Mouse (Mus musculus) ES-CJ7 (cell line): ENCODE measurements at regions not wholly inside any gene's neighbourhood (a gene's known extent, or its start where the extent isn't known, plus 50 kb on each side); places are given as distances from the start of the nearest gene placed in this dataset.
"Not testable (repeated sequence)": the region's sequence is repeated elsewhere in the genome, so short reads cannot be mapped to it uniquely, and the experiment has no call there.

Experiments
- DNase-seq: peaks from one replicate; pipeline ENCODE4 v3.0.0; 2011; ENCODE audit warnings: low read depth, low spot score

GRCm38 (mm10) chr4:31225741-31226140, 738.2 kb upstream of the Map3k7 start:
- DNase-seq = no peak

DNA sequence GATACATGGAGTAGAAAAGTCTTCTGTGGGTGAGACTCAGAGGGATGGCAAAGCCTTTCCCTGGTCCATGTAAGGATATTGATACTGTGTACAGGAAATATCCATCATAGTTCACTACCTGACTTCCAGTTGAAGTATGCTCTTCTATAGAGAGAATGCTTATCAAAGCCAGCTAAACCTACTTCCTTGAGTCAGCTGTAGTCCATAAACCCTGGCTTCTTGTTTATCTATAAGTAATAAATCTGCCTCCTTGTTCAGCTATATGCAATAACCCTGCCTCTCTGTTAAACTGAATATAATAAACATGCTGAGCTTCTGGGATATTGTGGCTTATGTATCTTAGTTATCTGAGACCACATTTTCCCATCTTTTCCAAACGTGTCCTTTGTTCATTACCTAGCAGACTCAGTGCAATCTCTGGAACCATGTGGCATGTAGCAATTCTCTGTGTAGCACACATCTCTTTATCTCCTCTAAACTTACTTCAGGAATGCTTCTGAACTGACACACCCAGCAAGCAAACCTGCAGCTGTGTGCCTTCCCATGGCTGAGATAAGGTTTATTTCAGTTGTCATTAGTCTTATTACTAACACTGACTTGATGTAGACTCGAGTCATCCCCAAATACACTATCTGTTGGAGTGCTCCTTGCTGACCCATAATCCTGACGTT, 694.9 kb upstream of the Map3k7 start:
- DNase-seq = no peak

DNA sequence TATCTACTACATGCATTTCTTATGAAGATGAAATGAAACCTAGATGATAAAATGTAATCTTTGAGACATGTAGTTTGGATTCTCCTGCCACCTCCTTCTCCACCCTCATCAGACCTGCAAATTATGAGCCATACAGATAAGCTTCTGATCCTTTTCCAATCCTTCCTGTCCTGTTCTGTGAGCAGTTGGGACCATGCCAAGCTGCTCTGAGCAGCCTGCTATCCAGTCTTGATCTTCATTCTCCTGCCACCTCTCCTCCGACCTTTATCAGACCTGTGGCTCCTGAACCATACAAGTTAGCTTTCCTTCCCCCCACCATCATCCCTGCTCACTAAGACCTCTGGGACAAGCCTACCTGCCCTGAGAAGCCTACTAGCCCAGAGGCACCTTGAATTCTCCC, 689.8 kb upstream of the Map3k7 start:
- no peak for DNase-seq

DNA sequence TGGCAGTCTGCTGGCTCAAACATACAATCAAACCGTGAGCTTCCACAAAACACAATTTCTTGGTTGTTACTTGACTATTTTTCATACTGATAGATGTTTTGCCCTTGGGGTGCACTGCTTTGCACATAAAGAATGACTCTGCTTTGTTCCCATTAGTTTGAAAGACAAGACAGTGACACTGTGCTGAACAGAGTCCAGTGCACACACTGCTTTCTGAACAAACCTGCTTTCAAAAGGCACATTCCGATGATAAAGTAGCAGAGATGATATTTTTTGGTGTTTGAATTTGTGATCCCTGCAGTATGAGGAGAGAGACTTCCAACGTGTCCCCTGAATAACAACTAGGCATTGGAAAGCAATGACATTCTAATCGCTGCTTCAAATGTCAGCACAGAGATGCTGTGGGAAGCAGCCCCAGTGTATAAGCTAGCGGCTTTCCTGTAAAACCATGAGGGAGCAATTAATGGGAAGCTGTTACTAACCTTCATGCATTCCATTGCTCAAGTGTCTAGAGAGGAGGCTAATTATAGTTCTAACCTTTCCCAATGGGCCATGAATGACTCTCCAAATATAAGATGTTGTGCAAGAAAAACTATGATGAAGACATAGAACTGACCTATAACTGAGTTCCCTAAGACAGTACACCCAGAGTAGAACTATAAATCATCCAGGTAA, 673.5 kb upstream of the Map3k7 start:
- DNase-seq = no peak

- no peak for DNase-seq
Observed at GRCm38 (mm10) chr4:31293752-31294151, 670.1 kb upstream of the Map3k7 start.

- DNase-seq = no peak
Observed at GRCm38 (mm10) chr4:31297848-31298247, 666.0 kb upstream of the Map3k7 start.

DNA sequence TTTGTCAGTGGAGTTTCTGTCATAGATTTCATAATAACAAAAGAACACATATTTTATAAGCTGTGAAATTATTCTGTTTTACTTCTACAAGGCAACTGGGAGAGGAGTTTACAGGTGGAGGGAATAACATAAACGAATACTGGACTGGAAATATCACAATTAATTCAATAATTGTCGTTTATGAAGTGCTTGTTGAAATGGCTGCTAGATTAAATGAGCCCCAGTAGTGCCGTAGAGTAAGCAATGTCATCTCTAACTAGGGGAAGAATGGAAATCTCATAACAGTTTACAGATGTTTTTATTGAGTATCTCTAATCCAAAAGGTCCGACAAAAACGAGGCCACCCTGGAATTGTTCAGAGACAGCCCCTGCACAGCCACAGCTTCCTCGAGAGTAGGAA, 644.6 kb upstream of the Map3k7 start:
- no peak for DNase-seq

DNA sequence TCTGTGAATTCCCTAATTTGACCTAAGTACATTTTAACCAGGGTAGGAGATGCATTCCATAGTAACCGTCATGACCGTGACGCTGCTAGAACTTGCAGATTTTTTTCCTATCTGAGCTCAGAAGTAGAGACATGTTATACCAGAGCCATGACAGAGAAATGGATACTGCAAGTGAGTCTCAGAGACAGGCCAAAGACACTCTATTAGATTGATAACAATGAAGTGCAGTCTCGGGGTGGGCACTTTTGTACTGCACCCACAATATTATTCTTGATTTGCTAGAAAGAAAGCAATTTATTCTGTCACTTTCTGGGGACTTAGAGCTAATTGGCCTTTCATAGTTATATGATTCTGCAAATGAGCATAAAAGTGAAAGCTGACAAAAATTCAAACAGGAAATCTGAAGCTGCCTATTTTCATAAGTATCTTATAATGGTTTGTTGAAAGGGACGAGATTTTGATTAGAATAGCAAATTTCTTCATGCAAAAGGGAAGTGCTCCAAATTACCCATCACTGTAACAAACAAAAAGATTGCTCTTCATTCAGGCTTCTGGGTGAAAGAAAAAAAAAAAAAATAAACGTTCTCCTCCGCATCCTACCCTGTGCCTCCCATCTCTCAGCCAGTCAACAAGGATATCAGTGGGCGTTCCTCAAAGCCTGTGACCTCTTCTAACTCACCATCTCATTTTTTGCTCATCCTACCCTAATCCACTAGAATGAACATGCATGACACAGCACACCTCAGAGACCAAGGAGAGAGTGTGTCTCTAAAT, 643.0 kb upstream of the Map3k7 start:
- DNase-seq = no peak

DNA sequence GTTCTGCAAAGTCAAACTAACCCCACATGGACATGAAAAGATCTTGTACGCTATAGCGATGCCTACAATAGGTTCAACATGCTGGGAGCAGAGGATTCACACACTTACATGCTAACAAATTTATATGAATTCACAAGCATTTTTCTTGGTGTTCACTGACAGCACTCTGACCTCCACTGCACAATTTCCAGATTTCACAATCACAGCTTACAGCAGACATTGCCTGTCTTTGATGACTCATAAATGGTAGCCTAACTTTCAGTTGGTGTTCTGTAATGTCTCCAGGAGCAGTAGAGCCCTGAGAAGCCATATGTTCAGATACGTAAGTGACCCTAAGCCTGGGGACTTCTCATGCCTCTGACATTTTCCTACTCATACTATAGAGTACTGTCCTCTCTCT, 640.1 kb upstream of the Map3k7 start:
- DNase-seq = no peak

DNA sequence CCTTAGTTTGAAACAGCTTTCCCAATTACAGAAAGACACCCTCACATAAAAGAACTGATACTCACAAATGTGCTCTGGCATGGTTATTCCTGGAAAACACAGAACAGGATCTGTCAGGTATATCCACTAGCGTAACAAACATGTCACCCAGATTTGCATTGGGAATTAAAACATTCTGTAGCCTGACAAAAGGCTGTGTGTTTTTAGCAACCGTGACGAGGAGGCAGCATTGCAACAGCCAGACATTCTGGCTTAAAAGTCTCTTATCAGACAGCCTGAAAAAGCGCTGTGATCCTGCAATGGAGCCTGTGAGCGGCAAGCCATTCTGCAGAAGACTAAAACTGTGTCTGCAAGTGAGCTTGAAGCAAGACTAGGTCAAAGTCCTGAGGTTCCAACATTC, 635.1 kb upstream of the Map3k7 start:
- no peak for DNase-seq

DNA sequence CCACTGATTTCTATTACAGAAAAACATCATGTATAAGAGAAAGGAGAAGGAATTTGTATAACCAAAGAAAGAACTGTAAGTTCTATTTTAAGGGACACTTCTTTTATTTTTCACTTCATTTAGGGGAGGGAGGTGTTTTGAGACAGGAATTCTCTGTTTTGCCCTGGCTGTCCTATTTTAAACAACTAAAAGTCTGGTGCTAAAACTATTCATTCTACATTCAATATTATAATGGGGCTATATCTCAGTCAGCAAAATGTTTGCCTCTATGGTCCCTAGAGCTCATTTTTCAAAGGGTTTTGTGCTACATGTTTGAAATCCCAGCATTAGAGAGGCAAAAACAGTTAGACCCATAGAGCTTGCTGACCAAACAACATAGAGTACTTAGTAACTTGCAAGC, 632.8 kb upstream of the Map3k7 start:
- no peak for DNase-seq

- no peak for DNase-seq
Observed at GRCm38 (mm10) chr4:31335686-31336085, 628.2 kb upstream of the Map3k7 start.

- DNase-seq = no peak
Observed at GRCm38 (mm10) chr4:31337980-31338379, 625.9 kb upstream of the Map3k7 start.

DNA sequence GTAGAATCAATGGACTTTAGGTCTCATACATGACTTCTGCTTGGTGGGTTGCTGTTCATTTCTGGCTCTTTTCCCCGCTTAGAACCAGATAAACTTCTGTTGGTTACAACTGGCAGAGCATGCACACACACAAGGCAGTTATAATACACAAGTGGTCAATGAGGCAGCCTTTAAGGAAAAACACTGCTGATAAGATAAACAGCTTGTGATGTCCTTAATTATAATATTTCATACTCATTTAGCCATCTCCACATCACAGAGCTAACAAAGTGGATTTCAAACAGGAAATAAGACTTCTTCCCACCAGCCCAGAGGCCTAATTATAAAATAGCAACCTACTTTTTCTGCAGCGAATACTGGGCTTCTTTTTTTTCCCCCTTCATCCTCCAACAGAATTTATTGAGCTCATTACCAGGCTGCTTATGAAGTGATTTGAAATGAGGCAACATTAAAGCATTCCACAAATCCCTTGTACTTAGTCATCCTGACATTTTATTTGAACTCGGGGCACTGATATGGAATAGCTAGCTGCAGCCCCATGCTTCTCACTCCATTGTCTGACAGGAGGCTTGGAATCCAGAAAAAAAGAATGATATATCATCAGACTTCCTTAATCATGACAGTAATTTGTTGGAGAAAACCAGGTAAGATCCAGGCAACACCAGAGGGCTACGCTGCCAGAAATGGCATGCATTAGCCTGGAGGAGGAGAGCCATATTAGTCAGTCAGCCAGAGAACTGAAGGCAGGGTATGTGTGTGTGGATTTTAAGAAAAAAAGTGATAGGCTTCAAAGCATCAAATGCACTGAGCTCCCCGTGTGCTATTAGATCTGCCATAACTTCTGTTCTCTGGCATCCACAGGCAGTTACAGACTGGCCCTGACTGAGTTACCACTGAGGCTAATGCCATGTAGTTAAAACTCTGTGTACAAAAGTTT, 620.3 kb upstream of the Map3k7 start:
- DNase-seq = no peak

DNA sequence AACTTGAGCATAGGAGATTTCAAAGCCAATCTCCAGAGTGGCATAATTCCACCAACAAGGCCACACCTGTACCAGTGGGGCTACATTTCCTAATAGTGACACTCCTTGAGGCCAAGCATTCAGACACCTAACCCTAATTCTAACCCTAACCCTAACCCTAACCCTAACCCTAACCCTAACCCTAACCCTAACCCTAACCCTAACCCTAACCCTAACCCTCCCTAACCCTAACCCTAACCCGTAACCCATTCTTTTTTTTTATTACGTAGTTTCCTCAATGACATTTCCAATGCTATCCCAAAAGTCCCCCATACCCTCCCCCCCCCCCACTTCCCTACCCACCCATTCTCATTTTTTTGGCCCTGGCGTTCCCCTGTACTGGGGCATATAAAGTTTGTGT, 609.9 kb upstream of the Map3k7 start:
- DNase-seq = not testable (repeated sequence)

DNA sequence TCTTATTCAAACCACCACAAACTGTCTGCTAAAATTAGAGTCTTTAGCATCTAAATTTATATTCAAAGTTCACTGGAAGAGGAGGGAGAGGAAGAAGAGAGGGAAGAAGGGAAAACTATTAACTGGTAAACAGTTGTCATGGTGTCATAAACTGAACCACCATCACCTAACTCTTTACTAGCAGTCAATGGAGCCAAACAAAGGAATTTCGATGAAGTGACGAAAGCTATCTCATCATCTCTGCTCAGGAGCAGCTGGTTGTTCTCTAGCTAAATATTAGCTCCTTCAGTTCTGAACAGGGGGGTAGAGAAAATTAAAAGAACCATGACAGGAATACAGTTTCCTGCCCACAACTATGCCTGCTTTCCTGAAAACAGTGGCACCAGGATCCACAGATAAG, 608.9 kb upstream of the Map3k7 start:
- DNase-seq = no peak

DNA sequence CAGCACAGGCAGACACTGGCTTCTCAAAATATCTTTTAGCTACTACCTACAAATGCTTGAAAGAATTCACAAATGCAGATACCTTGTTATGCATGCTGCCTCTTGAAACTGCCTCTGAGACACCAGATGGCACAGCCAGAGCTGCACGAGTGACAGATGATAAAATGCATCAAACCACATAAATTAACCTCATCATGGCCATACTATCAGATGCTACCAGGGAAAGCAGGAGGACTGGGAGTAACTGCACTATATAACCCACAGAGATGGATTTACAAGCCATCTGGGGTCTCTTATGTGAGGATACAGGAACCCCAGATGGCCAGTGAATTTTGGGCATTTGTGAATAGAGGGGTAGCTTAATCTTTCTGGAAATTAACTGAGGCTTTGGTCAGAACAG, 597.7 kb upstream of the Map3k7 start:
- DNase-seq = no peak

DNA sequence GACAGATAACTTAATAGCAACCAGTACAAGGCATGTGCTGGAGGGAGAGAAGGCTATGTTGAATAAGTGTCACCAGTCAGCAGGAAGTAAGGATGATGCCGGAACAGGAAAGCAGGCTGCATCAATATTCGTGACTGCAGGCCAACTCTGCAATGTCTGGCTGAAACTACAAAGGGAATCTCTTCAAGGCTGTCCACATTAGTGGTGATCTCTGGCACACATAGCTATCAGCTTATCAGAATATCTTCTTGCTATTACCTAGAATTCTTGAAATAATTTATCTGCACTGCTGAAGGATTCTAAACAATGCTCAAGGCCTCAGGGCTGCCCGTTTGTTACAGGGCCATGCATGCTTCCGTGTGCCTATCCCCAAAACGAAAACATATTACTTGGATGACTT, 596.9 kb upstream of the Map3k7 start:
- no peak for DNase-seq

- DNase-seq = no peak
Observed at GRCm38 (mm10) chr4:31370062-31370461, 593.8 kb upstream of the Map3k7 start.

DNA sequence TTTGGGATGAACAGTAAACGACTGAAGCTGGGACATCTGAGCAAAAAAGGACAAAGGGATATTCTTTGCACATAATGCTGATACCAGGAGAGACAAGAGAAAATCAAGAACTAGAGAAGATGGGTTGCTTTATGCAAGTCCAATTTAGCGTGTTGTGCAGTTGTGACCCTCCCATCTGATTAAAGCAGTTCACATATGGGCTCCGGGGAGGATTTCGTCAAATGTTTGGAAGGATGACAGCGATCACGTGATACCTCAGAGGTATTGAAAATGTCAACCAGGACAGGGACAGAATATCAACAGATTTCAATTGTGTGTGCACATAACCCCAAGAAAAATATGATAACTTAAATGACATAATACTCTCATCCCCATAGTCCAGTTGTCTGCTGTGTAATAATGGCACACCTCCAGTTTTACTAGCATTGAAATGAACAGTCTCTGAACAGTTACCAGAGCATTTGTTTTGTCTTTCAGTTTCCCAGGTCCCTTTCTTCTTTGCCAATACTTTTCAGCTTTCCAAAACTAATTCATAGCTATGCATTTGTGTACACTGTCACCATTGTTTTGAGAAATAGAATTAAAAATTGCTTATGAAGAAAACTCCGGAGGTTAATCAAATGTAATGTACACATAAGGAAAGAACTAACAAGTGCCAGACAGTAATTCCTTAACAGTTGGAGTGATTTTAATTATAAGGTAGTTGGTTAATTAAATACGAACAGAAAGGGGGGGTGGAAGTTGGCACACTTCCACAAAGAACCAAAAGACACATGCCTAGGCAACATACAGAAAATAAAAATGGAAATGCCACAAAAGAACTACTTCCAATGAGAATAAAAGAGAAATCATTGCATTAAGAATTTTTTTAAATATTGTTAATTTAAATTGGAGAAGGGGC, 582.6 kb upstream of the Map3k7 start:
- DNase-seq = no peak
